Mouse (Mus musculus) stomach, embryonic 15.5 days (tissue): ENCODE measurements at regions not wholly inside any gene's neighbourhood (a gene's known extent, or its start where the extent isn't known, plus 50 kb on each side); places are given as distances from the start of the nearest gene placed in this dataset.

Experiments
- ATAC-seq: fragments of 200-750 bp; cut with Nextera tagmentation; 2 replicates; pipeline ENCODE4 v1.8.0; 2017; ENCODE audit warnings: low read depth, moderate number of reproducible peaks, moderate TSS enrichment; ENCODE audit not compliant: insufficient read depth, low FRiP score
- H3K27ac ChIP-seq: fragments of 300-500 bp; sonication (generic); 2 replicates; pipeline ENCODE4 v1.5.1; 2015; ENCODE audit warnings: mild to moderate bottlenecking, inconsistent platforms
- H3K27me3 ChIP-seq: fragments of 300-500 bp; sonication (generic); replicated peaks from 2 replicates; pipeline ENCODE4 v1.6.1; 2015; ENCODE audit warnings: inconsistent platforms
- H3K36me3 ChIP-seq: fragments of 300-500 bp; sonication (generic); 2 replicates; pipeline ENCODE4 v1.6.1; 2015; ENCODE audit warnings: inconsistent platforms
- H3K4me1 ChIP-seq: fragments of 300-500 bp; sonication (generic); 2 replicates; pipeline ENCODE4 v1.6.1; 2015; ENCODE audit warnings: inconsistent platforms
- H3K4me2 ChIP-seq: fragments of 300-500 bp; sonication (generic); 2 replicates; pipeline ENCODE4 v1.6.1; 2015; ENCODE audit warnings: mild to moderate bottlenecking, inconsistent platforms
- H3K4me3 ChIP-seq: fragments of 300-500 bp; sonication (generic); replicated peaks from 2 replicates; pipeline ENCODE4 v1.5.1; 2015; ENCODE audit warnings: inconsistent platforms
- H3K9ac ChIP-seq: fragments of 300-500 bp; sonication (generic); 2 replicates; pipeline ENCODE4 v1.6.1; 2015; ENCODE audit warnings: inconsistent platforms
- H3K9me3 ChIP-seq: fragments of 300-500 bp; sonication (generic); 2 replicates; pipeline ENCODE4 v1.6.1; 2016; ENCODE audit warnings: inconsistent platforms
- WGBS: fragments of 180-500 bp; shearing (Covaris S2); methylation state at CpG from one replicate; pipeline ENCODE4 v1.1.7; 2015; 5-methylcytosine and 5-hydroxymethylcytosine counted together

DNA sequence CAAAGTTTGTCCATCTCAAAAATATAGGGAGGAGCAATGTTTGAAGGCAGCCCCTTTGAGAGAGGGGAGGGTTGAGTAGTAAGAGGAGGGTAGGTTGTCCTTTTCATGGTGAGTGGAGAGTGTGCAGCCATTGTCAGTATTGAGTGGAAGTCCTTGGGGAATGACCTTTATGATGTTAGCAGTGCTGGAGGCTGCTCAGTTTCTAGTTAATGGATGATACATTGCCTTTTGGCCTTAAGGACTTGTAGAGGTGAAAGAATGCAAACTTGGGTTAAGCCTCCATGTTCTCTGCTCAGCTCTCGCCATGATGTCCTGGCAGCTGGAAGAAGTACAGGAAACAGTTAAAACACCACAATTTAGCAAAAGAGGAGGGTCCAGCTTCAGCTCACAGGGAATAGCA is 250.6 kb downstream of the Dmrt2 start:
- Histone ChIP-seq H3K36me3 (no peaks in the 10 kb centered on the region), H3K4me2 (no peak overlapping the region), H3K27ac (no peak overlapping the region), H3K9me3 (no peaks in the 10 kb centered on the region), H3K9ac (no peak overlapping the region), H3K4me1 (peaks cover 16% of the 10 kb centered on the region), H3K27me3 (no peaks in the 10 kb centered on the region), H3K4me3 (no peak overlapping the region)
- WGBS = 74% methylated on average over 1 of the region's 1 CpGs
- no peak for ATAC-seq

DNA sequence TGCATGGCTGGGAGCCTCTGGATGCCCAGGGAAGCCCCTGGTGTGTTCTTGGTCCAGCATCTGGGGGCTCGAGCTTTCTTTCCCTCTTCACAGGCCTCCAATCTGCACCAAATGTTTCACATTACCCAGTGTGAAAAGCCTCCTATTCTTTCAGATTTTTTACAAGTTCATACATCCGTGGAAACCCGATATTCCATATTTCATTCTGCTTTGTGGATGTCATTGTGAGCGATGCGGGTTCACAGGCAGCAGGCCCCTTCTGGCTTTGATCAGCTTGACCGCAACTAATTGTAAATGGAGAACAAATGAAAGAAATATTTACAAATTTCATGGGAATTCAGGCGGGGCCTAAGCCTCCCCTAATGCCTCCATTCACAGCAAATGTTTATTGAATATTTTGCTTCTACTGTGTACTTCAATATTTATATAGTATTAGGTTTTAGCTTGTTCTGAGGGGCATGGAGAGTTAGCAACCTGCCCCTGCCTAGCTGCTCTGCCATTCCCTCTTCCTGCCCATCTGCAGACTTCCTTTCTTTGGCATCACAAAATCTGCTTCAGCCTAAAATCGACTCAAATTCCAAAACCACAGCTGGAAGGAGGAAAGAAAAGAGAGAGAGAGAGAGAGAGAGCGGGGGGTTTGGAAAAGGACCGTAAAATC is 251.6 kb downstream of the Dmrt2 start:
- H3K27me3 ChIP-seq = no peaks in the 10 kb centered on the region
- no peak overlapping the region for H3K9ac ChIP-seq
- no peak for ATAC-seq
- no peak overlapping the region for H3K27ac ChIP-seq
- H3K9me3 ChIP-seq = no peaks in the 10 kb centered on the region
- peaks cover 18% of the 10 kb centered on the region for H3K4me1 ChIP-seq
- no peaks in the 10 kb centered on the region for H3K36me3 ChIP-seq
- WGBS = 43% methylated on average over 10 of the region's 10 CpGs
- H3K4me3 ChIP-seq = no peak overlapping the region
- no peak overlapping the region for H3K4me2 ChIP-seq

DNA sequence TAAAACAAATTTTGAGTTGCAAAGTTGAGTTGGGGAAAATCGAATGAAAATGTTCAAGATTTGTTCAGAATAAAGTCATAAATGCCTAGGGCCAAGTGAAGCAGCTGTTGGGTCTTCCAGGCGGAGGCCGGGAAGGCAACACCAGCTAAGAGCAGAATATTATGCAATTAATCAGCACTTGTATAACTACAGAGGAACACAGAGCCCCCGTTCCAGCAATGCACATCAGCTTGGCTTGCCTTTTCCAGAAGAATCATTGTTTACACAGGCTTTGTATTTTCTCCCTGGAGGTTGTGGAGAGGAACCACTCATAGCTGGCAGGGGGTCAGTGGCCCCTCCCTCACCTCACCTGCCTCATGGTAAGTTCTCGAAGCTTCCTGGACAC is 252.2 kb downstream of the Dmrt2 start:
- Histone ChIP-seq H3K36me3 (no peaks in the 10 kb centered on the region), H3K27me3 (no peaks in the 10 kb centered on the region), H3K4me1 (peaks cover 18% of the 10 kb centered on the region), H3K27ac (no peak overlapping the region), H3K9me3 (no peaks in the 10 kb centered on the region), H3K4me3 (no peak overlapping the region), H3K9ac (no peak overlapping the region), H3K4me2 (no peak overlapping the region)
- WGBS = 22% methylated on average over 5 of the region's 5 CpGs
- ATAC-seq = no peak

DNA sequence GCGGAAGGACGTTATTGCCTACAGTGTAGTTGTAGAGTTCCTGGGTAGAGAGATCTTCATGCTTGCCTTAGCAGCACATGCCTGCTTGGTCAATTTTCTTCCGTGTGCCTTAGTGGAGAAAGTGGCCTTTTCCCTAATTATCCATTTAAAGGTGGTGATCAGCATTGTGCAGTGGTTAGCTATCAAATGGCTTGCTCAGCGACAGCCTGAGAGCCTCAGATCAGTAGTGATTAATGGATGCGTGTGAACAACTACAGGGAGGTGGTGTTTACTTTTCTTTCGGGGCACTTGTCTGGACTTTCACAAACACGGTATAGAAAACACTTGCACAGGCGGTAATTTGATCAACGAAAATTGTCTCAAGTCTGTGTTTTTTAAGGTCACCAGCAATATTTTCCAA is 255.0 kb downstream of the Dmrt2 start:
- ATAC-seq = no peak
- H3K4me1 ChIP-seq = peaks cover 18% of the 10 kb centered on the region
- WGBS = 34% methylated on average over 9 of the region's 9 CpGs
- no peaks in the 10 kb centered on the region for H3K36me3 ChIP-seq
- no peaks in the 10 kb centered on the region for H3K27me3 ChIP-seq
- H3K9ac ChIP-seq = no peak overlapping the region
- H3K9me3 ChIP-seq = no peaks in the 10 kb centered on the region
- H3K4me3 ChIP-seq = no peak overlapping the region
- H3K27ac ChIP-seq = no peak overlapping the region
- 0 out of 2 replicates have a peak overlapping the region, but pooled peaks have one; percentile 3 for H3K4me2 ChIP-seq

DNA sequence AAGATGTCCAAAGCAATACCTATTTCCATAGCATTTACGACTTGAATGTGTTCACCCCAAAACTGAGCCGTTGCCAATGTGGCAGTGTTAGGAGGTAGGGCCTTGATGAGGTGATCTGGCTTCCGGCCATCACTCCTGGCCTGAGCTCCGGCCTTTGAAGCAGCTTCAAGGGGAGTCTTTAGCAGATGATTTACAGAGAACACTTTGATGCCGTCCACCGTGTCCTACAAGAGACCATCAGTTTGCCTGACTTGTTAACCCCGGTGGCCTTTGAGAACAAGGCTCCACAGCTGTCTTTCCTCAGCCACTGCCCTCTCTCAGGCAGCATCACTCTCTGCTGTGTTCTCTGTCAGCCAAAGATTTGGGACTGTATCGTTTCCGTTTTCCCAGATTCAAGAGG is 265.1 kb downstream of the Dmrt2 start:
- WGBS = 29% methylated on average over 9 of the region's 9 CpGs
- Histone ChIP-seq H3K4me1 (no peaks in the 10 kb centered on the region), H3K9me3 (no peaks in the 10 kb centered on the region), H3K4me3 (no peak overlapping the region), H3K9ac (no peak overlapping the region), H3K4me2 (no peak overlapping the region), H3K27me3 (no peaks in the 10 kb centered on the region), H3K36me3 (no peaks in the 10 kb centered on the region), H3K27ac (no peak overlapping the region)
- ATAC-seq = no peak

DNA sequence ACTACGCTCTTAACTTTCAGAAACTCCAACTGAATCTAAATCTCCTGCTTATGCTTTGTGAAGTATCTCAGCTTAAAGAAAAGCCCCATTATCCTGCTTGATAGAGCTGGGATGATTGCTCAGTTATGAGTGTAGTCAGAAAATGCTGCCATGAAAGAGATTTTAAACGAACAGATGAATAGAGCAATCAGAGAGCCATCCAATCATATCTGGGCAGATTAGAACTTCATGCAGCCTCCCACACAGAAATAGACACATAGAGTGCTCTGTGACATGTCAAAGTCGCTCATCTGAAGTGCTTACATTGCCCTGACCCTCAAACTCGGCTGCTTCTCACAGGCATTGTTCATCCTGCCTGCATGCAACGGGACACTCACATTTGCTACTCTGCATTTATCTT is 299.0 kb downstream of the Dmrt2 start:
- ATAC-seq = no peak
- Histone ChIP-seq H3K4me2 (no peak overlapping the region), H3K9me3 (no peaks in the 10 kb centered on the region), H3K4me1 (no peaks in the 10 kb centered on the region), H3K27ac (no peak overlapping the region), H3K36me3 (no peaks in the 10 kb centered on the region), H3K9ac (no peak overlapping the region), H3K27me3 (no peaks in the 10 kb centered on the region), H3K4me3 (no peak overlapping the region)
- WGBS = 43% methylated on average over 5 of the region's 5 CpGs

DNA sequence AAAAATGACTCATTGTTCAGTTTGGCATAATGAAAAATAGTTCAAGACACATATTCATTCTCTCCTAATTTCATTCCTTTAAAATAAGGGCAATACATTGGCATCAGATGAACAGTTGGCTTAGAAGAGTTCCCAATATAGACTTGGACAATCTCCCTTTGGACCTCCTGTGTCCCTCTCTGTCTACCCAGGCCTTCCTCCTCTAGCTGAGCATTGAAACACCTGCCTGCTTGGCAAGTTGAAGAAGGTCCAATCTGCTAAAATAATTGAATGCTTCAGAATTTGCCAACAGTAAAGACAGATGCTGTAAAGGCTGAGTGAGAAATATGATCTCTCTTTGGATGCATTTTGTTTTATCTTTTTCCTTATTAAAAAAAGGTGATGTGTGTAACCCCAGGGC is 303.0 kb downstream of the Dmrt2 start:
- no peak for ATAC-seq

DNA sequence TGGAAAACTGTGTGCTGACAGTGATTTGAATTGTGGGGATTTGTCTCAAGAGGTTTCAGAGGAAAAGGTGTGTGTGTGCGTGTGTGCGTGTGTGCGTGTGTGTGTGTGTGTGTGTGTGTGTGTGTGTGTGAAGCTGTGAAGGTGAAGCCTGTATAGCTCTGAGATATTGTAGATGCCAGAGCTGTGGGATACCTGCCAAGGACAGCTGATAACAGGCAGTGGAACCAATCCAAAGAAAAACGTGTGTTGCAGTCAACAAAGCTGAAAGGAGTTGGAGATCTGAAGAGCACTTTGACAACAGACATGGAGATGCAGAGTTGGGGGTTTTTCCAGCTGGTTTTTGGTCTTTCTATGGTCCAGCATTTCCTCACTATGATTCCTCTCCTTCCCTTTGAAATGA is 308.1 kb downstream of the Dmrt2 start:
- no peak for ATAC-seq
- WGBS = 76% methylated on average over 4 of the region's 4 CpGs
- H3K9ac ChIP-seq = no peak overlapping the region

More for the DNA sequence above, 303.0 kb downstream of the Dmrt2 start:
- Histone ChIP-seq H3K36me3 (no peaks in the 10 kb centered on the region), H3K27ac (no peak overlapping the region), H3K9me3 (no peaks in the 10 kb centered on the region), H3K4me1 (no peaks in the 10 kb centered on the region), H3K9ac (no peak overlapping the region), H3K27me3 (no peaks in the 10 kb centered on the region), H3K4me3 (no peak overlapping the region), H3K4me2 (no peak overlapping the region)

DNA sequence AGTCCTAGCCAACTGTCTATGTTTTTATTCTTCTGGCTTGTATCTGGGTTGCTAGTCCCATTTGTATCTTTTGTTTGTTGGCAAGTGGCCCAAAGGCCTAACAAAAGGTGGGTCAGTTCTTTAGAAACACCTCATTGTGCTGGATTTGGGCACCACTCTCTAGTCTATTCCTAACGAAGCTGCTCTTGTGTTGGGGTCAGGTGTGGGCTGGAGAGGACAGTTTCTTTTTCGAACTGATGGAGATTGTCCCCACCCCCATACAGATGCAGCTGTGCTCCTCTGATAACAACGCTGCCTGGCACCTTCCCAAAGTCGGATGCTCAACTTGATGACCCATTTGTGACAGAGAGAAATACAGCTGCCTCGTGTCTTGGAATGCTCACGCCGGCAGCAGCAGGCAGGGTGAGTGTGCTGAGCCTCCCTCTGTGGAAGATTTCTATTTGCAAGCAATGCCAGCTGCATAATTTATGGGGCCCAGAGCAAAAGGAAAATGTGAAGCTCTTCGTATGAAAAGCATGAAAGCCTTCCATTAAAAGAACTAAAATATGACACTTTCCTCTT is 342.5 kb downstream of the Dmrt2 start:
- H3K27me3 ChIP-seq = no peaks in the 10 kb centered on the region
- peak overlapping the region; percentile 27; the same call in 1 of the 2 replicates for H3K4me2 ChIP-seq
- H3K4me3 ChIP-seq = no peak overlapping the region
- H3K9ac ChIP-seq = no peak overlapping the region
- H3K9me3 ChIP-seq = no peaks in the 10 kb centered on the region
- no peaks in the 10 kb centered on the region for H3K36me3 ChIP-seq
- WGBS = 35% methylated on average over 8 of the region's 8 CpGs
- no peak for ATAC-seq
- H3K4me1 ChIP-seq = peaks cover 3% of the 10 kb centered on the region; the same call in 1 of the 2 replicates
- no peak overlapping the region for H3K27ac ChIP-seq

More for the DNA sequence above, 308.1 kb downstream of the Dmrt2 start:
- H3K4me2 ChIP-seq = no peak overlapping the region
- no peaks in the 10 kb centered on the region for H3K9me3 ChIP-seq
- H3K4me1 ChIP-seq = no peaks in the 10 kb centered on the region
- H3K36me3 ChIP-seq = no peaks in the 10 kb centered on the region
- H3K27ac ChIP-seq = no peak overlapping the region
- no peak overlapping the region for H3K4me3 ChIP-seq
- H3K27me3 ChIP-seq = no peaks in the 10 kb centered on the region

DNA sequence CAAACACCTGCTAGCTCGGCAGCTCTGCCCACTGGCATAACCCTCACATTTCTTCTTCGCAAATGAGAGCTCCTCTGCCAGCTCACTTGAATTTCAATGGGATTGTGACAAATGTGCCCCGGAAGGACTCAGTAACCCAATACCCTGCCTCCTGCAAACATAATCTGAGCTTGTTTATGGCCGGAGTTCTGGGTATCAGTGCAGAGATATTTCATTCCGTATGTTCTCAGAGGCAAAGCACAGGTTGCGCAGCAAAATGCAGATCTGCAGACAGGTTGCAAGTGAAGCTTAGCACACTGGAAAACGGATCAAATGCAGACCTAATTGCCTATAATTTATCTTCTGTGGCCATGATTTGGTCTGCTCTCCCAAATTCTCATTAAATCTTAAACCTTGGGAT is 348.9 kb downstream of the Dmrt2 start:
- 52% methylated on average over 7 of the region's 7 CpGs for WGBS
- ATAC-seq = no peak

DNA sequence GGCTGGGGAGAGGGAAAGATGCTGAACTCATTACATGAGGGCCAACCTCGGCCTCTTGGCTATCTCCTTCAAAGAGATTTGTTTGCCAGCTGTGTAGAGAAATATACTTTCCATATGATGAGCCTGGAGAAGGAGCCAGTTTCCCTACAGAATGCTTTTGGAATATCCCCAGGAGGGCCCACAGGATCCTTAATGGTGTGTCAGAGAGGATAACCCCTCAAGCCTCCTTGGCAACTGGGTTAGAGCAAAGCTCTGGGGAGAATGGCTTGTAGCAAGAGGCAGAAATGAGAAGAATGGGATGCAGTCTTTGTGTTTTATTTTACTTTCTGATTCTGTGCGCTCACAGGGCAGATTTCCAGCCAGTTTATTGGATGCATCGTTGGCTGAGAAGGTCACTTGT is 353.9 kb downstream of the Dmrt2 start:
- ATAC-seq = no peak
- Histone ChIP-seq H3K9me3 (no peaks in the 10 kb centered on the region), H3K9ac (no peak overlapping the region), H3K27ac (no peak overlapping the region), H3K4me1 (no peaks in the 10 kb centered on the region), H3K36me3 (no peaks in the 10 kb centered on the region), H3K4me2 (no peak overlapping the region), H3K27me3 (no peaks in the 10 kb centered on the region), H3K4me3 (no peak overlapping the region)
- WGBS = 67% methylated on average over 3 of the region's 3 CpGs

More for the DNA sequence above, 348.9 kb downstream of the Dmrt2 start:
- H3K4me2 ChIP-seq = no peak overlapping the region
- no peak overlapping the region for H3K27ac ChIP-seq
- H3K9me3 ChIP-seq = no peaks in the 10 kb centered on the region
- no peak overlapping the region for H3K9ac ChIP-seq
- H3K27me3 ChIP-seq = no peaks in the 10 kb centered on the region
- H3K4me3 ChIP-seq = no peak overlapping the region
- H3K4me1 ChIP-seq = no peaks in the 10 kb centered on the region
- no peaks in the 10 kb centered on the region for H3K36me3 ChIP-seq

DNA sequence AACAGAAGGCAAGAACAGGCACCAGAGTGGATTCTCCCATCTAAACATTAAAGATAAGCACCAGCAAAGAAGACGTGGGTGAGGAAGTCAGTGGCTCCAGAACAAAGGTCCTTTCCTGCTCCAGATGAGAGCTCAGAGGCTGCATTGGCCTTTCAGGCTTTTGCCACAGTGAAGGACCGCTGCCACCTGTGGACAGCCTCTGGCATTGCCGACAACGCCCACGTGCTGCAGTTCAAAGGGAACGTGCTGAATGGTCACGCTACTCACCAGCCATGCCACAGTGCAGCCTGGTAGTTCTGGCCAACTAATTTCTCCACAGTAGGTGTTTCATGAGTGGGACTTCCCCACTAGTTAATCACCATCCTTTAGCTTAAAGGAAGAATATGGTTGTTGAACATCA is 365.1 kb downstream of the Dmrt2 start:
- H3K4me2 ChIP-seq = no peak overlapping the region
- H3K4me3 ChIP-seq = no peak overlapping the region
- no peaks in the 10 kb centered on the region for H3K9me3 ChIP-seq
- 14% methylated on average over 7 of the region's 7 CpGs for WGBS
- no peak overlapping the region for H3K27ac ChIP-seq
- ATAC-seq = peak; percentile 58; the same call in 1 of the 2 replicates
- no peaks in the 10 kb centered on the region for H3K36me3 ChIP-seq
- no peaks in the 10 kb centered on the region for H3K27me3 ChIP-seq
- no peak overlapping the region for H3K9ac ChIP-seq
- no peaks in the 10 kb centered on the region for H3K4me1 ChIP-seq
